Mouse (Mus musculus): ENCODE measurements around the gene Kmt2e.

- TF ChIP-seq CTCF (IDR thresholded peaks at IDR 0.05; ENCODE audit: low read depth) (no peak), EP300 (IDR thresholded peaks at IDR 0.05; ENCODE audit: low read depth) (no peak)
Observed at GRCm38 (mm10) chr5:23405666-23406404, 28.4 kb upstream of the Kmt2e start.
